Mouse (Mus musculus) T-helper 17 cell (primary cell): ENCODE results near the gene Aimp1.

ENCODE experiments used
- in situ Hi-C, 2 experiments: fragments of 300-600 bp; cut with MboI, MseI; formaldehyde crosslinking; loops; 1 replicate in 1 of 2; 2 replicates in 1 of 2; pipeline ENCODE4 v1.15.1; 2025; ENCODE audit warnings: high pct_unique_total_duplicates in 2 of 2

Aimp1 gene

DNA sequence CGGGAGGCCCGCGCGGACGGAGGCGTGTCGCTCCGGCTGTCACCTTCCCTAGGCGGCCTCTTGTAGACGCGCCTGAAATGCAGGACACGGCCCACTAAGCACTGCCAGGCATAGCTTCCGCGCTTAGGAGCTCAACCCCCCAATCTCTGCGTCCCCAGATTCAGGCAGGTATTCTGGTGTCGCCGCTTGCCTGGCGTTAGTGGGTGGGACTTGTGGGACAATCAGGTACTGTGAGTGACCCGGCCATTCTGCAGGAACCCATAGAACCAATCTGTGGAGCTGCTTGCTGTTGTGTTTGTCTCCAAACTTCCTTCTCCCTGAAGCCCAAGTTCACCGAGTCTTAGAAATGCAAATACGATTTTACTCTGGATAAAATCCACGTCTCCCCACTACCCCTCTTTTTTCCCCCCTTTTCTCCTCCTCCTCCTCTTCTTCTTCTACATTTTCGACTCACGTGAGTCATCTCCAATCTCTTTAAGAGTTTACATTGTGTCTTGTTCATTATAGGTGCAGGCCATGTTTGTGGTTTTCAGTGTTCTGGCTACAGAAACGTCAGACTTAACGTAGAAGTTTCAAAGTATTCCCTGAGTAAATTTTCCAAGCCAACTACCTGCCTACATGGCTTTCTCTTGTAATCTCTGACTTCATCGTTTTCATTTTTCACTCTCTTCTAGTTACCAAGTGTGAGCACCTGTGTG, at the start of gene Aimp1:
Gene Aimp1, minus strand, starts transcription at position 140 of the 698 bp plus-strand sequence.
- in situ Hi-C loops = loop anchor here in 1 of 2 experiments (25.0 kb wide), 1 partner anchor 1122 kb away; the partner anchor contains the start of gene Papss1

GRCm38 (mm10) chr3:132724326-132724725, 40.2 kb upstream of the Aimp1 start:
- in situ Hi-C loops = loop anchor here (10.0 to 25.0 kb wide), 2 partner anchors 470 to 1387 kb away; no protein-coding TSS in a partner anchor

- in situ Hi-C loops = loop anchor here in 1 of 2 experiments (25.0 kb wide), 1 partner anchor 1380 kb away; no protein-coding TSS in a partner anchor
Measured at GRCm38 (mm10) chr3:132717316-132717715, 33.1 kb upstream of the Aimp1 start.

GRCm38 (mm10) chr3:132713913-132714312, 29.7 kb upstream of the Aimp1 start:
- in situ Hi-C loops = loop anchor here in 1 of 2 experiments (5.0 to 25.0 kb wide), 2 partner anchors 212 to 1377 kb away; no protein-coding TSS in a partner anchor

GRCm38 (mm10) chr3:132706977-132707376, 22.8 kb upstream of the Aimp1 start:
- in situ Hi-C loops = loop anchor here in 1 of 2 experiments (25.0 kb wide), 1 partner anchor 1370 kb away; no protein-coding TSS in a partner anchor

DNA sequence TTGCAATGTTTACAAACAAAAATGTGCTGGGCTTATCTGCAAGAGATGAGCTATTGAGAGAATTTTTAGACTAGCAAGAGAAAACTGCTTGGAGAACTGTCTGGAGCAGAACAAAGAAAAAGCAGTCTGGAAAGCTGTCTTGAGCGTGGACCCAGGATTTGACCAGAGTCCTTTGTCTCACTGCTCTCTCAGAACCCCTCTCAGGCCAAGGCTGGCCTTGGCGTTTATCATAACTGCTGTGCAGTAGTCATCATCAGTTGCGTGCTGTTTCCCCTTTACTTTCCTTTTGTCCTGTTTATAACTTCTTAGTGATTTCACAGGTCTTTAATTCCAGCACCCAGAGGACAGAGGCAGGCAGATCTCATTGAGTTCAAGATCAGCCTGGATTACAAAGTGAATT, 20.0 kb upstream of the Aimp1 start:
- in situ Hi-C loops = loop anchor here (5.0 to 25.0 kb wide), 2 partner anchors 202 to 1367 kb away; no protein-coding TSS in a partner anchor

GRCm38 (mm10) chr3:132701368-132701767, 17.2 kb upstream of the Aimp1 start:
- in situ Hi-C loops = loop anchor here (5.0 to 25.0 kb wide), 2 partner anchors 199 to 1364 kb away; no protein-coding TSS in a partner anchor

- in situ Hi-C loops = loop anchor here in 1 of 2 experiments (25.0 kb wide), 1 partner anchor 1121 kb away; the partner anchor contains the start of gene Papss1
Measured at GRCm38 (mm10) chr3:132683447-132684230, 531 bp downstream of the Aimp1 start, which contains the start of gene Tbck. Tbck (plus strand) TSS chr3:132684144.

- in situ Hi-C loops = loop anchor here in 1 of 2 experiments (25.0 kb wide), 1 partner anchor 1115 kb away; the partner anchor contains the start of gene Papss1
Measured at GRCm38 (mm10) chr3:132677494-132677893, 6.7 kb downstream of the Aimp1 start.

- in situ Hi-C loops = loop anchor here (25.0 kb wide), 2 partner anchors 1044 to 1319 kb away; no protein-coding TSS in a partner anchor
Measured at GRCm38 (mm10) chr3:132655955-132656354, 28.2 kb downstream of the Aimp1 start.

- in situ Hi-C loops = loop anchor here (25.0 kb wide), 2 partner anchors 1042 to 1317 kb away; no protein-coding TSS in a partner anchor
Measured at GRCm38 (mm10) chr3:132653959-132654358, 30.2 kb downstream of the Aimp1 start.

GRCm38 (mm10) chr3:132651776-132652175, 32.4 kb downstream of the Aimp1 start:
- in situ Hi-C loops = loop anchor here (25.0 kb wide), 2 partner anchors 1039 to 1314 kb away; no protein-coding TSS in a partner anchor

GRCm38 (mm10) chr3:132650191-132650590, 34.0 kb downstream of the Aimp1 start:
- in situ Hi-C loops = loop anchor here (25.0 kb wide), 2 partner anchors 1038 to 1313 kb away; no protein-coding TSS in a partner anchor

- in situ Hi-C loops = no loop called here
Measured at GRCm38 (mm10) chr3:132649368-132649767, 34.8 kb downstream of the Aimp1 start.

DNA sequence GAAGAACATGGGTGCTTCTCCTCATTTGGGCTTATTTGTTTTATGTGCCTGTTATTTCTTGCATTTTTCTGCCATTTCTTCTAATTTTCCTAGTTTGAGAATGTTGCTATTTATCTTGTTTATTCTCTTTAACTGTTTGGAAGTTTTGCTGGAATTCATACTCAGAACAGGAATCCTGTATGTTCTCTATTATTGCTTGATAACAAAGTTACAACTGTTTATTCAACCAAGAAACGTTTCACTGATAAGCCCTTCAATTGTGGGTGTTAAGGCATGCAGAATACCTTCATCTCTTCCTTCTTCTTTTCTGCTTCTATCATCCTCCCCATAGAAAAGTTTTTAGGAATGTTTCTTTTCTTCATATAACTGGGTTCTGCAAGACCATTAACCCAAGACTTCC, 37.4 kb downstream of the Aimp1 start:
- in situ Hi-C loops = no loop called here

- in situ Hi-C loops = no loop called here
Measured at GRCm38 (mm10) chr3:132644071-132644470, 40.1 kb downstream of the Aimp1 start.

DNA sequence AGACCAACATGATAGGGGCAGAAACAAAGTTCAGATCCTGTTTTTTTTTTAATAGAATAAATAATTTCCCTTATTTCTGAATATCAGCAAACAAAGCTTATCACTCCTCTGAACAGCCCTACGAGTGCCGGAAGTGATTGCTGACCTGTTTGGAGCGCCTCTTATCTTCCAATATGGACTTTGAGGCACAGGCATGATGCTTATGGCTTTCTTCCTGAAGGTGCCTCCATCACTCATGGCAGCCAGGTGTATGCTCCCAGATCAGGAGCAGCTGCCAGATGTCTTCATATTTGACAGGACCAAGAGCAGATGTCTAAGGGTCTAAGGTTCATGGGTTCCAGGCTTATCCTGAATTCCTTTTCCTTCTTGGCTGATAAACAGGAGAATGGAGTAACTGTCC, 47.1 kb downstream of the Aimp1 start:
- in situ Hi-C loops = no loop called here

- in situ Hi-C loops = no loop called here
Measured at GRCm38 (mm10) chr3:132633261-132633660, 50.9 kb downstream of the Aimp1 start.

DNA sequence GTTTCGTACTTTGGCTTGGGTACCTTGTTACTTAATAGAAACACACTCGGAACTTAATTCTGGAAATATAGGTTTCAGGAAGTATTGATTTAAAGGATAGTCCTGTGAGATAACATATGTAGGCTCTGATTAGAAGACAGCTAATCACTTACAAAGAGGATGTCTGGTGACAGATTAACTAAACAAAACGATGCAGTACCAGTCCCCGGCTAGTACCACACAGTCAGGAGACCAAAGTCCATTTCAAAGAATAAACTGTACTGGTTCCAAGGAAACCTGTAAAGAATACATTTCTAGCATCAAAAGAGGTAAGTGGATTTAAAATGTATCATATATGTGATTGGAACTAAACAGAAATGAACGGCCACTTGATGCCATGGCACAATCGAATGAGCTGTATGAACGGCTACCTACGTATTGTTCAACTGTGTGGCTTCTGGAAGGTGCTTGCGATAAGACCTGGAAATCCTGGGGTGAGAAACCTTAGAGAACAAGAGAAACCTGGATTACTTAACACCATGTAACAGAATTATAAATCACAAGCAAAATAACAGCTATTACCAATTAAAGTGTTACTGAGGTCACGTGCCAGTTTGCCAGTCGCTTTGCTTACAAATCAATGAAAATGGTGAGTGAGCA, 54.5 kb downstream of the Aimp1 start, which contains the start of gene Gimd1:
Gene Gimd1, plus strand, starts transcription at position 220 of the 639 bp plus-strand sequence.
- in situ Hi-C loops = no loop called here

DNA sequence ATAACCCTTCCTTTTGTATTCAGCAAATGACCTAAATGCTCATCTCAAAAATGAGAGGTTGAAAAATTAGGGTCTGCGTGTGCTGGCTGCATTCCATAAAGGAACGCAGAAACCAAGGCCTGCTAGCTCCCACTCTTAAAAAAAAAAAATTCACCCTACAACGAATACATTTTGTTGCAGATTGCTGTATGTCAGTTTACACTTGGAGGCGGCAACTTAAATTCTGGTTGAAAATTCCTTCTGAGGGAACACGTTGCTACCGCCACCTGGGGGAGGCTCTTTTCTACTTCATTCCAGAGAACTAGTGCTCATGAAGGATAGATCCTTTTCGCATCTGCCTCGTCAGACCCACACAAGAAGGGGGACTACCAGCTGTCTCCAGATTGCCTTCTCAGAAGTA, 55.4 kb downstream of the Aimp1 start:
- in situ Hi-C loops = no loop called here
